Mouse (Mus musculus): ENCODE results near the gene Gm39115. TPM values are rescaled to one million over a fixed set of nuclear protein-coding genes. Genes with fewer than 3 reads are reported as not detected.
A peak's percentile ranks its signal among the peaks of the same experiment; 100 is the strongest.

Gm39115 gene
- total RNA-seq, 2 experiments from 2014 or later: not detected

DNA sequence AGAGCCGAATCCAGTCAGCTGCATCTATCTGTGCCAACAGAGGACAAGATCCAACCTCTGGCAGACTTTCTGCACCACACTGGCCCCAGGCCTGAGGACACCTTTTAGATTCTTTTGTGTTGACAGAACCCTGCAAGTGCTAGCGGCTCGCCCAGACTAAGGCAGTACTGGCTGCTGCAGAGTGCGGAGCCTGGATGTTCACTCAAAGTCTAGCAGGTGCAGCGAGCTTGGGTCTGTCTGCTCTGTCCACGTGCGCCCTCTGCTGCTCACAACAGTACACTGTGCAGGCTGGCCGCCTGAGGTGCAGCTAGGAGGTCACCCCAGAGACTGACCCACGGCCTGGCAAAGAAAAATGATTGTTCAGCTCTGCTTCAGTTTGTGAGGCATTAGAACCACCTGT, 38.1 kb downstream of the Gm39115 start:
- ATAC-seq (replicated peaks; ENCODE audit: poor library complexity, severe bottlenecking): peak; percentile 83

- no peak for ATAC-seq (replicated peaks; ENCODE audit: poor library complexity, severe bottlenecking)
Observed at GRCm38 (mm10) chr7:142096701-142097100, 39.1 kb downstream of the Gm39115 start.

DNA sequence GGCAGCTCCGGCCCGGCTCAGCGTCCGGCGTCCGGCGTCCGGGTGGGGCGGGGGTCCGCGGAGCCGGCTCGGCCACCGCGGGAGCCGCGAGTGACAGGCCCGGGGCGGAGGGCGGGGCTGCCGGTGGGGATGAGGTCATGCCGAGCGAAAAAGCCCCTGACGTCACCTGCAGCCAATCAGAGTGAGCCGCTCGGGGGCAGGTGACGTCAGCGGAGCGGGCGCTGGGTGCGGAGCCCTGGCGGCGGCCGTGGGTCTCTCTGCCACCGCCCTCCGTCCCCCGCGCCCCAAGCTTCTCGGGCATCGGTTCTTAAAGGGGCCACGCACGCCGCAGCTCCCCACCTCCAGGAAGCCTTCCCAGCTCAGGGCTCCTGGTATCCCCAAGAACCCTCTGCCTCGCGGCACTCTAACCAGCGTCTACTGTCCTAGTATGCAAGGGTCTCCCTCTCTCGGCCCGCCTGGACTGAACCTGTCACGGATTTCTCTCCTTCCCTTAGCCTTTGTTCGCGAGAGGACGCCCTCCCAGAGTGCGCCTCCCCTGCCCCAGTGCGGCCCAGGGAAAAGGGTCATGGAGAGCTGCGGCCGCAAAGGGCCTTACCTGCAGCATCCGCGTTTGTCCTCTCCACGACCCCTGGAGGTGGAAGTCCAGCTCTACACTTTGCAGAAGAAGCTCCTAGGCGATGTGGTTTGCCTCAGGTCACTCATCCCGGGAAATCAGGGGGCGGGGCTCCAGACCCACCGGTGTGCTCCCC, 40.5 kb downstream of the Gm39115 start, which contains the start of gene Dusp8:
Dusp8 (minus strand) TSS at position 661 of the 749 bp plus-strand sequence.
- peak; percentile 77 for ATAC-seq (replicated peaks; ENCODE audit: poor library complexity, severe bottlenecking)

DNA sequence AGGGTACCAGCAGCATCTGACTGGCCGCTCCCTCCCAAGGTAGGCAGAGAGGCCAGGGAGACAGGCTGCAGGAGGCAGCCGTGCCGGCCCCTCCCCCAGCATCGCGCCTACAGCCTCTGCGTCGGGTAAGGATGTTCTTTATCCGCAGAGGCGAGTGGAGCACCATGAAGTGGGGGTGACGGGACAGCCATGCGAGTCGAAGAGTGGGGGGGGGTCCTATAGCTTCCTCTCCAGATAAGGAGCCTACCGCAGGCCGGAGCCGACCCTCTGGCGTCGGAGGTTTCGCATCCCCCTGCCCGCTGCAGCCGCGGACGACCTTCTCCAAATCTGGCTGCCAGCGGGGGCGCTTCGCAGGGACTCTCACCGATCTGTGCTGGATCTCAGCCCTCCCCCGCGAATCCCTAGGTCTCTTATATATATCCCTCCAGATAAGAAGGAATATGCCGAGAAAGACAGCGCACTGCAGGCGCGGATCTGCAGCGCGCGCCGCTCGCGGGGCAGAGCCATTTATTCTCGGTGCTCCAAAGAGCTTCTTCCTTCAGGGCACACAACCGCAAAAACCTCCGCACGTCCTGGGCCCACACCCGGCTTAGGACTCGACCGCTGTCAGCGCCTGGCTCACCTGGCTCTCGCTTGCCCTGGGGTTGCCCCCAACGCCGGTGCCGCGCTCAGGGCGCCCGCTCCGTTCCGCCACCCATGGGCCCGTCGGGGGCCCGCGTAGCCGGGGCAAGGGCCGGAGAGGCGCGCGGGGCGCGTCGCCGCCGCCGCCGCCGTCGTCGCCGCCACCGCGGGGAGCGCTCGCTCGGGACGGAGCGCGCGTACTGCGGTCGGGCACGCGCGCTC, 41.3 kb downstream of the Gm39115 start:
- no peak for ATAC-seq (replicated peaks; ENCODE audit: poor library complexity, severe bottlenecking)

DNA sequence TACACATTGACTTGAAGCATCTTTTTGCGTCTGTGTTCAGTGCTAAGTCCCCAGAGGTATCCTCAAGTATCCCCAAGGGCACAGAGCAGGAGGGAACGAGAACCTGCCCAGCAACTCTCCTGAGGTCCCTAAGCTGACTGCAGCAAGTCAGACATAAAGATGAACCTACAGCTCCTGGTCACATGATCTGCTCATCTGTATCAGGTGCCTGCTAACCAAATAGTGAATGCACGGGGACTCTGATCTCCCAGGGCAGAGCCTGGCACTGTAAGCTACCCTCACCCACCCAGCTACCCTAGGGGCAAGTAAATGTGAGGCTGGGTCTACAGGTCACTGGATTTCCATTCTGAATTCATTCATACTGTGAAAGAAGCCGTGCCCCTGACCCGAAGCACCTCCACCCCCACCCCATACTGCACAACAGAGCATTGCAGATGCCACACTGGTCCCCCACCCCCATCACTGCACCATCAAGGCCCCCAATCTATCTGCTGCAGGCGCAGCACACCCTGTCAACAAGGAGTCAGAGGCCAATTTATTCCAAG, 42.1 kb downstream of the Gm39115 start:
- no peak for ATAC-seq (replicated peaks; ENCODE audit: poor library complexity, severe bottlenecking)

GRCm38 (mm10) chr7:142092991-142093390, 42.8 kb downstream of the Gm39115 start:
- ATAC-seq (replicated peaks; ENCODE audit: poor library complexity, severe bottlenecking): no peak

DNA sequence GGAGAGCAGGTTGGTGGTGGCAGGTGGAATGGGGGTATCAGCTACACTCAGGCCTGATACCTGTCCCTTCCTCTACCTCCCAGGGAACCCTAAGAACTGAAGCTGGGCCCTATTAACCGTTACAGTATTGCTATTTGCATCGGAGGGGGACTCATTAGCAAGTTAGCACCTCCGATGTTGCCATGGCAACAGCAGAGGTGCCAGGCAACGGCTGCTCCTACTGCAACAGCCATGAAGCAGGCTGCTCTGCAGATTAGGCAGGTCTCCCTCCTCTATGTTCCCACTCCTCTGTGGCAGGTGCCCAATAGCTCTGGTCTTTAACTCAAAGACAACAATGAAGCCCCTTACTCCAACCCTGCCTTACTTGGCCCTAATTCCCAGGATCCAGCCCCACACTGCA, 44.0 kb downstream of the Gm39115 start:
- no peak for ATAC-seq (replicated peaks; ENCODE audit: poor library complexity, severe bottlenecking)

DNA sequence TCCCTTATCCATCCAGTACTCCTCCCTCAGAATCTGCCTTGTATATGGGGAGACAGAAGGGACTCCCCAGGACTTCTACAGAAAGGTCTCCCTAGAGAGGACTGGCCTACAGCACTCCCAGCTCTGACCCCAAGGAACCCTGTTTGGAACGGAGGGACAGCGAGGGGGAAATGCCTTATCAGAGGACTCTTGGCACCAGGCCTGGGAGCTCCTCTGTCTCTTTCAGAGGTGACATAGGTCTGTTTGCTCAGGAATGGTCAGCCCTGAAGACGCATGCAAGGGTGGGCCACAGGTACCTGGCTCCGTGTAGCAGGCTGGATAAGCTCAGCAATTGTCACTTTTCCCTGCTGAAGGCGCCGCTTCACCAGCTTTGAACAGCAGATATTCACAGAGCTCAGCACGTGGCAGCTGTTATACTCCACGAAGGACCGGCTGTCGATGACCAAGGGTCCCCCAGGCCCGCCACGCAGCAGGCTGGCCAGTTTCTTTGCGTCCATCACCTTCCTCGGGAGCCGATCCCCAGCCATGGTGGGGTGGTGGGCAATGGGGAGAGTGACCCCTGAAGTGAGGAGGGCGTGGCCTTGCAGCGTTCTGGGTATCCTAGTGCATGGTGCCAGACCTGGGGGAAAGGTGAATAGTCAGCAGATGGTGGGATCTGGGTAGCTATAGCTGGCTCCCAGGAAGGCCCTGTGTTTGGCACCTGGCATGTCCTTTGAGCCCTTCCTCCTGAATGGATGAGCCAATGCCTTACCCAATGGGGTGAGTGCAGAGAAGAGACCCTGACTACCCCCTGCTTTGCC, 46.0 kb downstream of the Gm39115 start:
- ATAC-seq (replicated peaks; ENCODE audit: poor library complexity, severe bottlenecking): no peak

DNA sequence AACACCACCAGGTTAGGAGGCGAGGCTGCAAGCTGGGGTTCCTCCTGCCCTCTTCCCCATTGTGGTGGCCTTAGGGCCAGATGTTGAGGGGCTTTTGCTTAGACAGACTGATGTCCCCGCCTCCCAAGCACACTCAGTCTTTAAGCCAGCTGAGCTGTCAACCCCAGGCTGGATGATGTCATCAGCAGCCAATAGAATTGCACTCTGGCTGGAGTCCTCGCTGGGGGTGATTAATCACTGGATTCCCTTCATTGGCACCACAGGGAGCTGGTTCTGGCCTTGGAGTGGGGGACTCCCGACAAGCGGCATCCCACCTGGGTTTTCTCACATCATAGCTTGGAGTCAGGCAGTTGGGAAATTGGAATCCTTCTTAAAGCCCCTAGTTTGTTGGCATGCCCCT, 46.9 kb downstream of the Gm39115 start:
- ATAC-seq (replicated peaks; ENCODE audit: poor library complexity, severe bottlenecking): no peak; the same call in 1 of the 2 replicates

DNA sequence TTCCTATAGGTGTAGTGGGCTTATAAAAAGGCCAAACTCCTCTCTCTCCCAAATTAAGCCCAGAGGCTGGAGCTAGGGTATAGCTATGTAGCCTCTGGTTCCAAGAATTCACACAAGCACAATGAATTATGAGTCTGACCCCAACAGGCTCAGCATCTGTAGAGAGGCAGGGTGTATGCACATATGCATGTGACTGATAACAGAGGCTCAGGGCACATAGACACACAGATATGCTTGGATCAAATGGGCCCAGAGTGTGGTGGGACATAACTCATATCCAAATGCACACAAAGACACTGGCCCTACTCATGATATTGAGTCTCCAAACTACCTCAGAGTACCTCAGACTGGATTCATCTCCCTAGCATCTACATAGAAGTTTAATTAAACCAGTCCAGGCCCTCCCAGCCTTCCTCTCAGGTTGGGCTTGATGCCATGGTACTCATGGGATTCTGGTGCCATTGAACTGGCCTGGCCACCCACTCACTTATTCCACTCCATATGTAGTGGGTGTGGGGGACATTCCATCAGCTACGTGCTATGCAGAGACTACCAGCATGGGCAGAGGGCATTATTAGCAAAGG, 48.7 kb downstream of the Gm39115 start:
- ATAC-seq (replicated peaks; ENCODE audit: poor library complexity, severe bottlenecking): no peak

GRCm38 (mm10) chr7:142086159-142086905, 49.5 kb downstream of the Gm39115 start:
- no peak for ATAC-seq (replicated peaks; ENCODE audit: poor library complexity, severe bottlenecking)

Other genes with a start within 250 kb of the Gm39115 start
- 25.2 and 34.4 TPM in 2 replicates for gene Tollip, start 217.5 kb downstream of the Gm39115 start, total RNA-seq (2014; fragmentation: Nextera tagmentation)
- 21.1 and 28.3 TPM in 2 replicates for gene Tollip, start 217.5 kb downstream of the Gm39115 start, total RNA-seq (2017)
- not detected in 2 replicates for gene Brsk2, start 186.3 kb downstream of the Gm39115 start, total RNA-seq (2014; fragmentation: Nextera tagmentation)
- gene Brsk2, start 186.3 kb downstream of the Gm39115 start, total RNA-seq (2017): not detected in 2 replicates
- 57.8 and 60.9 TPM in 2 replicates for gene Mob2, start 75.0 kb downstream of the Gm39115 start, total RNA-seq (2014; fragmentation: Nextera tagmentation)
- gene Mob2, start 75.0 kb downstream of the Gm39115 start, total RNA-seq (2017): 51.2 and 63.4 TPM in 2 replicates
- gene Dusp8, start 40.2 kb downstream of the Gm39115 start, total RNA-seq (2014; fragmentation: Nextera tagmentation): not detected in 2 replicates
- gene Dusp8, start 40.2 kb downstream of the Gm39115 start, total RNA-seq (2017): not detected in 2 replicates
- gene Gm45618, start 15.3 kb downstream of the Gm39115 start, total RNA-seq (2014; fragmentation: Nextera tagmentation): not detected in 2 replicates
- not detected in 2 replicates for gene Gm45618, start 15.3 kb downstream of the Gm39115 start, total RNA-seq (2017)
- gene Gm45337, start 8.6 kb upstream of the Gm39115 start, total RNA-seq (2014; fragmentation: Nextera tagmentation): not detected in 2 replicates
- gene Gm45337, start 8.6 kb upstream of the Gm39115 start, total RNA-seq (2017): not detected in 2 replicates
- gene Gm29735, start 21.1 kb upstream of the Gm39115 start, total RNA-seq (2014; fragmentation: Nextera tagmentation): not detected in 2 replicates
- gene Gm29735, start 21.1 kb upstream of the Gm39115 start, total RNA-seq (2017): not detected in 2 replicates
- not detected in 2 replicates for gene Gm4553, start 29.7 kb upstream of the Gm39115 start, total RNA-seq (2014; fragmentation: Nextera tagmentation)
- not detected in 2 replicates for gene Gm4553, start 29.7 kb upstream of the Gm39115 start, total RNA-seq (2017)
- gene Krtap5-2, start 40.0 kb upstream of the Gm39115 start, total RNA-seq (2014; fragmentation: Nextera tagmentation): not detected in 2 replicates
- not detected in 2 replicates for gene Krtap5-2, start 40.0 kb upstream of the Gm39115 start, total RNA-seq (2017)
- not detected in 2 replicates for gene Gm10153, start 54.4 kb upstream of the Gm39115 start, total RNA-seq (2014; fragmentation: Nextera tagmentation)
- gene Gm10153, start 54.4 kb upstream of the Gm39115 start, total RNA-seq (2017): not detected in 2 replicates
- gene Krtap5-3, start 65.3 kb upstream of the Gm39115 start, total RNA-seq (2014; fragmentation: Nextera tagmentation): not detected in 2 replicates
- gene Krtap5-3, start 65.3 kb upstream of the Gm39115 start, total RNA-seq (2017): not detected in 2 replicates
- not detected in 2 replicates for gene Gm7579, start 75.8 kb upstream of the Gm39115 start, total RNA-seq (2014; fragmentation: Nextera tagmentation)
- not detected in 2 replicates for gene Gm7579, start 75.8 kb upstream of the Gm39115 start, total RNA-seq (2017)
- not detected in 2 replicates for gene Krtap5-5, start 93.9 kb upstream of the Gm39115 start, total RNA-seq (2014; fragmentation: Nextera tagmentation)
- gene Krtap5-5, start 93.9 kb upstream of the Gm39115 start, total RNA-seq (2017): not detected in 2 replicates
- not detected in 2 replicates for gene Gm40460, start 105.0 kb upstream of the Gm39115 start, total RNA-seq (2014; fragmentation: Nextera tagmentation)
- not detected in 2 replicates for gene Gm40460, start 105.0 kb upstream of the Gm39115 start, total RNA-seq (2017)
- not detected in 2 replicates for gene Gm2431, start 122.3 kb upstream of the Gm39115 start, total RNA-seq (2014; fragmentation: Nextera tagmentation)
- not detected in 2 replicates for gene Gm2431, start 122.3 kb upstream of the Gm39115 start, total RNA-seq (2017)
- not detected in 2 replicates for gene Gm4559, start 138.3 kb upstream of the Gm39115 start, total RNA-seq (2014; fragmentation: Nextera tagmentation)
- not detected in 2 replicates for gene Gm4559, start 138.3 kb upstream of the Gm39115 start, total RNA-seq (2017)
- gene Krtap5-1, start 161.1 kb upstream of the Gm39115 start, total RNA-seq (2014; fragmentation: Nextera tagmentation): not detected in 2 replicates
- gene Krtap5-1, start 161.1 kb upstream of the Gm39115 start, total RNA-seq (2017): not detected in 2 replicates
- gene Krtap5-4, start 167.5 kb upstream of the Gm39115 start, total RNA-seq (2014; fragmentation: Nextera tagmentation): not detected in 2 replicates
- gene Krtap5-4, start 167.5 kb upstream of the Gm39115 start, total RNA-seq (2017): not detected in 2 replicates
- 1.5 TPM in 1 of 2 replicates, not detected in the other for gene Ifitm10, start 237.7 kb upstream of the Gm39115 start, total RNA-seq (2014; fragmentation: Nextera tagmentation)
- not detected in 2 replicates for gene Ifitm10, start 237.7 kb upstream of the Gm39115 start, total RNA-seq (2017)
- not detected in 2 replicates for gene Gm49369, start 246.6 kb upstream of the Gm39115 start, total RNA-seq (2014; fragmentation: Nextera tagmentation)
- 38.0 and 63.2 TPM in 2 replicates for gene Gm49369, start 246.6 kb upstream of the Gm39115 start, total RNA-seq (2017)